Mouse (Mus musculus) forebrain, embryonic 12.5 days (tissue): ENCODE data around the gene 2210016L21Rik. TPM values are rescaled to one million over a fixed set of nuclear protein-coding genes. Genes with fewer than 3 reads are reported as not detected.

ENCODE experiments used
- ATAC-seq: fragments of 200-750 bp; cut with Nextera tagmentation; 2 replicates; pipeline ENCODE4 v1.8.0; 2017; ENCODE audit warnings: moderate TSS enrichment; ENCODE audit not compliant: low FRiP score
- H3K27ac ChIP-seq: fragments of 300-500 bp; sonication (generic); 2 replicates; pipeline ENCODE4 v1.5.1; 2016; ENCODE audit warnings: mild to moderate bottlenecking
- H3K27me3 ChIP-seq: fragments of 300-500 bp; sonication (generic); 2 replicates; pipeline ENCODE4 v1.6.1; 2016; ENCODE audit warnings: mild to moderate bottlenecking
- H3K36me3 ChIP-seq: fragments of 300-500 bp; sonication (generic); replicated peaks from 2 replicates; pipeline ENCODE4 v1.6.1; 2016; ENCODE audit warnings: mild to moderate bottlenecking
- H3K4me1 ChIP-seq: fragments of 300-500 bp; sonication (generic); 2 replicates; pipeline ENCODE4 v1.6.1; 2016
- H3K4me2 ChIP-seq: fragments of 300-500 bp; sonication (generic); 2 replicates; pipeline ENCODE4 v1.6.1; 2016; ENCODE audit warnings: mild to moderate bottlenecking, moderate library complexity
- H3K4me3 ChIP-seq: fragments of 300-500 bp; sonication (generic); replicated peaks from 2 replicates; pipeline ENCODE4 v1.5.1; 2016; ENCODE audit warnings: mild to moderate bottlenecking
- H3K9ac ChIP-seq: fragments of 300-500 bp; sonication (generic); 2 replicates; pipeline ENCODE4 v1.6.1; 2016; ENCODE audit warnings: mild to moderate bottlenecking
- H3K9me3 ChIP-seq: fragments of 300-500 bp; sonication (generic); 2 replicates; pipeline ENCODE4 v1.6.1; 2016
- WGBS: fragments of 180-500 bp; shearing (Covaris S2); methylation state at CpG from one replicate; pipeline ENCODE4 v1.1.7; 2016; 5-methylcytosine and 5-hydroxymethylcytosine counted together
- polyA plus RNA-seq: library from polyadenylated mRNA; unstranded; fragments of >200 nt; fragmentation: Nextera tagmentation; extraction: Ambion mirVana; gene quantifications from 2 replicates; pipeline ENCODE4 v1.2.1, GENCODE M21; 2016

Gene 2210016L21Rik
- polyA plus RNA-seq, 1 experiment from 2014 or later: 61.0 TPM

- H3K36me3 ChIP-seq: no peaks in the 10 kb centered on the region
- no peaks in the 10 kb centered on the region for H3K27me3 ChIP-seq
- H3K9ac ChIP-seq: no peak overlapping the region
- no peaks in the 10 kb centered on the region for H3K9me3 ChIP-seq
- H3K4me3 ChIP-seq: no peak overlapping the region
- ATAC-seq: no peak
- H3K4me2 ChIP-seq: no peak overlapping the region
- WGBS: 81% methylated on average over 16 of the region's 16 CpGs
- no peak overlapping the region for H3K27ac ChIP-seq
- H3K4me1 ChIP-seq: no peaks in the 10 kb centered on the region
These were observed 54.5 kb downstream of the 2210016L21Rik start for GRCm38 (mm10) chr5:114996447-114996846.

GRCm38 (mm10) chr5:114997327-114997726, 55.4 kb downstream of the 2210016L21Rik start:
- Histone ChIP-seq H3K9ac (no peak overlapping the region), H3K27ac (no peak overlapping the region), H3K4me1 (no peaks in the 10 kb centered on the region), H3K4me2 (no peak overlapping the region), H3K9me3 (no peaks in the 10 kb centered on the region), H3K27me3 (no peaks in the 10 kb centered on the region), H3K4me3 (no peak overlapping the region), H3K36me3 (no peaks in the 10 kb centered on the region)
- WGBS: 74% methylated on average over 6 of the region's 6 CpGs
- no peak for ATAC-seq

Other genes with a start within 250 kb of the 2210016L21Rik start
- 24.6 and 27.0 TPM in 2 replicates for gene Tchp, start 234.4 kb upstream of the 2210016L21Rik start, polyA plus RNA-seq
- gene Ankrd13a, start 167.5 kb upstream of the 2210016L21Rik start, polyA plus RNA-seq: 60.4 and 61.1 TPM in 2 replicates
- 43.0 and 50.4 TPM in 2 replicates for gene Git2, start 166.6 kb upstream of the 2210016L21Rik start, polyA plus RNA-seq
- 160 and 163 TPM in 2 replicates for gene 1500011B03Rik, start 118.7 kb upstream of the 2210016L21Rik start, polyA plus RNA-seq
- gene 4930519G04Rik, start 88.5 kb upstream of the 2210016L21Rik start, polyA plus RNA-seq: not detected in 2 replicates
- 0.54 and 0.61 TPM in 2 replicates for gene Gm9936, start 83.5 kb upstream of the 2210016L21Rik start, polyA plus RNA-seq
- gene Oasl2, start 45.2 kb upstream of the 2210016L21Rik start, polyA plus RNA-seq: 1.9 and 2.4 TPM in 2 replicates
- gene Oasl1, start 18.9 kb upstream of the 2210016L21Rik start, polyA plus RNA-seq: 0.26 TPM in 1 of 2 replicates, not detected in the other
- not detected in 2 replicates for gene Hnf1a, start 28.9 kb downstream of the 2210016L21Rik start, polyA plus RNA-seq
- 13.8 and 19.1 TPM in 2 replicates for gene Sppl3, start 69.0 kb downstream of the 2210016L21Rik start, polyA plus RNA-seq
- gene Gm10401, start 156.1 kb downstream of the 2210016L21Rik start, polyA plus RNA-seq: 26.1 and 29.4 TPM in 2 replicates
- 32.7 and 33.0 TPM in 2 replicates for gene Acads, start 177.2 kb downstream of the 2210016L21Rik start, polyA plus RNA-seq
- 68.6 and 69.8 TPM in 2 replicates for gene Unc119b, start 192.8 kb downstream of the 2210016L21Rik start, polyA plus RNA-seq
- gene Mlec, start 216.0 kb downstream of the 2210016L21Rik start, polyA plus RNA-seq: 50.3 and 50.8 TPM in 2 replicates